Mouse (Mus musculus): ENCODE results near the gene Osbpl6. TPM values are rescaled to one million over a fixed set of nuclear protein-coding genes. Genes with fewer than 3 reads are reported as not detected.

Gene Osbpl6
- polyA plus RNA-seq, 1 experiment from 2014 or later, result 24.0 TPM

- Histone ChIP-seq H3K27me3 (no peaks in the 10 kb centered on the region), H3K9me3 (replicated peaks) (no peaks in the 10 kb centered on the region), H3K4me2 (replicated peaks) (no peak overlapping the region), H3K4me1 (no peaks in the 10 kb centered on the region), H3K36me3 (peaks cover 6% of the 10 kb centered on the region; the same call in 1 of the 2 replicates), H3K4me3 (no peak overlapping the region), H3K27ac (no peak overlapping the region), H3K9ac (no peak overlapping the region)
- 72% methylated on average over 12 of the region's 12 CpGs for WGBS
- no peak for ATAC-seq (ENCODE audit: low FRiP score)
These were observed 143.0 kb downstream of the Osbpl6 start for GRCm38 (mm10) chr2:76549316-76549715.

GRCm38 (mm10) chr2:76555852-76556558 lies 149.7 kb downstream of the Osbpl6 start:
- no peak overlapping the region for H3K4me2 ChIP-seq (replicated peaks)
- H3K4me3 ChIP-seq, result no peak overlapping the region
- no peaks in the 10 kb centered on the region for H3K4me1 ChIP-seq
- H3K9me3 ChIP-seq (replicated peaks), result no peaks in the 10 kb centered on the region
- H3K27ac ChIP-seq, result no peak overlapping the region
- H3K36me3 ChIP-seq, result peaks cover 14% of the 10 kb centered on the region; the same call in 1 of the 2 replicates
- H3K9ac ChIP-seq, result no peak overlapping the region
- H3K27me3 ChIP-seq, result no peaks in the 10 kb centered on the region
- WGBS, result 81% methylated on average over 11 of the region's 11 CpGs
- ATAC-seq (ENCODE audit: low FRiP score), result no peak

GRCm38 (mm10) chr2:76560146-76560545 lies 153.8 kb downstream of the Osbpl6 start:
- H3K4me1 ChIP-seq, result no peaks in the 10 kb centered on the region
- WGBS, result 88% methylated on average over 10 of the region's 10 CpGs
- H3K4me2 ChIP-seq (replicated peaks), result no peak overlapping the region
- no peak for ATAC-seq (ENCODE audit: low FRiP score)
- H3K36me3 ChIP-seq, result 0 out of 2 replicates have a peak, but pooled peaks cover under 1% of the 10 kb centered on the region
- no peak overlapping the region for H3K27ac ChIP-seq
- H3K27me3 ChIP-seq, result no peaks in the 10 kb centered on the region
- no peak overlapping the region for H3K9ac ChIP-seq
- H3K4me3 ChIP-seq, result no peak overlapping the region
- H3K9me3 ChIP-seq (replicated peaks), result no peaks in the 10 kb centered on the region

- 84% methylated on average over 4 of the region's 4 CpGs for WGBS
- H3K9me3 ChIP-seq (replicated peaks), result no peaks in the 10 kb centered on the region
- no peak overlapping the region for H3K27ac ChIP-seq
- no peaks in the 10 kb centered on the region for H3K4me1 ChIP-seq
- no peak for ATAC-seq (ENCODE audit: low FRiP score)
- H3K36me3 ChIP-seq, result no peaks in the 10 kb centered on the region
- no peak overlapping the region for H3K4me2 ChIP-seq (replicated peaks)
- no peak overlapping the region for H3K9ac ChIP-seq
- no peaks in the 10 kb centered on the region for H3K27me3 ChIP-seq
- H3K4me3 ChIP-seq, result no peak overlapping the region
These were observed 157.6 kb downstream of the Osbpl6 start for GRCm38 (mm10) chr2:76563862-76564261.

- Histone ChIP-seq H3K9ac (no peak overlapping the region), H3K36me3 (no peaks in the 10 kb centered on the region), H3K4me3 (no peak overlapping the region), H3K27ac (no peak overlapping the region), H3K4me1 (peaks cover 3% of the 10 kb centered on the region), H3K9me3 (replicated peaks) (no peaks in the 10 kb centered on the region), H3K4me2 (replicated peaks) (no peak overlapping the region), H3K27me3 (no peaks in the 10 kb centered on the region)
- WGBS, result 82% methylated on average over 8 of the region's 8 CpGs
- no peak for ATAC-seq (ENCODE audit: low FRiP score)
These were observed 160.7 kb downstream of the Osbpl6 start for GRCm38 (mm10) chr2:76566933-76567551.

GRCm38 (mm10) chr2:76571543-76571942 lies 165.2 kb downstream of the Osbpl6 start:
- no peaks in the 10 kb centered on the region for H3K36me3 ChIP-seq
- ATAC-seq (ENCODE audit: low FRiP score), result no peak
- 74% methylated on average over 10 of the region's 10 CpGs for WGBS

GRCm38 (mm10) chr2:76578911-76579310 lies 172.6 kb downstream of the Osbpl6 start:
- H3K9ac ChIP-seq, result no peak overlapping the region
- peaks cover 5% of the 10 kb centered on the region; the same call in 1 of the 2 replicates for H3K36me3 ChIP-seq
- no peak overlapping the region for H3K4me2 ChIP-seq (replicated peaks)
- ATAC-seq (ENCODE audit: low FRiP score), result no peak
- no peak overlapping the region for H3K27ac ChIP-seq
- no peaks in the 10 kb centered on the region for H3K4me1 ChIP-seq
- H3K9me3 ChIP-seq (replicated peaks), result no peaks in the 10 kb centered on the region
- 84% methylated on average over 8 of the region's 8 CpGs for WGBS
- H3K4me3 ChIP-seq, result no peak overlapping the region
- no peaks in the 10 kb centered on the region for H3K27me3 ChIP-seq

More at GRCm38 (mm10) chr2:76571543-76571942, 165.2 kb downstream of the Osbpl6 start:
- Histone ChIP-seq H3K4me3 (no peak overlapping the region), H3K4me2 (replicated peaks) (no peak overlapping the region), H3K27ac (no peak overlapping the region), H3K9me3 (replicated peaks) (no peaks in the 10 kb centered on the region), H3K9ac (no peak overlapping the region), H3K27me3 (no peaks in the 10 kb centered on the region), H3K4me1 (peaks cover 3% of the 10 kb centered on the region)

- no peak overlapping the region for H3K9ac ChIP-seq
- H3K4me1 ChIP-seq, result no peaks in the 10 kb centered on the region
- WGBS, result 93% methylated on average over 13 of the region's 13 CpGs
- peaks cover 19% of the 10 kb centered on the region for H3K36me3 ChIP-seq
- ATAC-seq (ENCODE audit: low FRiP score), result no peak
- no peaks in the 10 kb centered on the region for H3K9me3 ChIP-seq (replicated peaks)
- H3K27me3 ChIP-seq, result no peaks in the 10 kb centered on the region
- H3K27ac ChIP-seq, result no peak overlapping the region
- no peak overlapping the region for H3K4me2 ChIP-seq (replicated peaks)
- H3K4me3 ChIP-seq, result no peak overlapping the region
These were observed 178.8 kb downstream of the Osbpl6 start for GRCm38 (mm10) chr2:76585090-76585489.

- H3K4me1 ChIP-seq, result no peaks in the 10 kb centered on the region
- no peaks in the 10 kb centered on the region for H3K27me3 ChIP-seq
- peaks cover 25% of the 10 kb centered on the region for H3K36me3 ChIP-seq
- H3K4me3 ChIP-seq, result no peak overlapping the region
- ATAC-seq (ENCODE audit: low FRiP score), result no peak
- WGBS, result 83% methylated on average over 10 of the region's 10 CpGs
- H3K9me3 ChIP-seq (replicated peaks), result no peaks in the 10 kb centered on the region
- H3K27ac ChIP-seq, result no peak overlapping the region
- no peak overlapping the region for H3K4me2 ChIP-seq (replicated peaks)
- H3K9ac ChIP-seq, result no peak overlapping the region
These were observed 180.6 kb downstream of the Osbpl6 start for GRCm38 (mm10) chr2:76586906-76587305.

GRCm38 (mm10) chr2:76590221-76590620 lies 183.9 kb downstream of the Osbpl6 start:
- peaks cover 24% of the 10 kb centered on the region for H3K36me3 ChIP-seq
- H3K9ac ChIP-seq, result no peak overlapping the region
- 86% methylated on average over 7 of the region's 7 CpGs for WGBS
- no peak overlapping the region for H3K4me3 ChIP-seq
- no peaks in the 10 kb centered on the region for H3K4me1 ChIP-seq
- no peaks in the 10 kb centered on the region for H3K27me3 ChIP-seq
- no peak for ATAC-seq (ENCODE audit: low FRiP score)
- H3K27ac ChIP-seq, result no peak overlapping the region
- H3K9me3 ChIP-seq (replicated peaks), result no peaks in the 10 kb centered on the region
- no peak overlapping the region for H3K4me2 ChIP-seq (replicated peaks)

- 85% methylated on average over 3 of the region's 3 CpGs for WGBS
- ATAC-seq (ENCODE audit: low FRiP score), result no peak
- Histone ChIP-seq H3K4me1 (no peaks in the 10 kb centered on the region), H3K27ac (no peak overlapping the region), H3K9me3 (replicated peaks) (no peaks in the 10 kb centered on the region), H3K4me3 (no peak overlapping the region), H3K4me2 (replicated peaks) (no peak overlapping the region), H3K27me3 (no peaks in the 10 kb centered on the region), H3K36me3 (peaks cover 15% of the 10 kb centered on the region), H3K9ac (no peak overlapping the region)
These were observed 186.2 kb downstream of the Osbpl6 start for GRCm38 (mm10) chr2:76592401-76592924.

- Histone ChIP-seq H3K27me3 (no peaks in the 10 kb centered on the region), H3K4me2 (replicated peaks) (no peak overlapping the region), H3K9me3 (replicated peaks) (no peaks in the 10 kb centered on the region), H3K9ac (no peak overlapping the region), H3K36me3 (peaks cover 7% of the 10 kb centered on the region; the same call in 1 of the 2 replicates), H3K4me3 (no peak overlapping the region), H3K4me1 (no peaks in the 10 kb centered on the region), H3K27ac (no peak overlapping the region)
- WGBS, result 85% methylated on average over 11 of the region's 11 CpGs
- no peak for ATAC-seq (ENCODE audit: low FRiP score)
These were observed 191.2 kb downstream of the Osbpl6 start for GRCm38 (mm10) chr2:76597521-76597920.

All from hindbrain, embryonic 12.5 days (tissue).